Mouse (Mus musculus): ENCODE data around the gene Msmo1. TPM values are rescaled to one million over a fixed set of nuclear protein-coding genes. Genes with fewer than 3 reads are reported as not detected.

The Msmo1 gene
- 36.9 and 41.2 TPM in 2 replicates for polyA plus RNA-seq (2012; rRNA removed)

DNA sequence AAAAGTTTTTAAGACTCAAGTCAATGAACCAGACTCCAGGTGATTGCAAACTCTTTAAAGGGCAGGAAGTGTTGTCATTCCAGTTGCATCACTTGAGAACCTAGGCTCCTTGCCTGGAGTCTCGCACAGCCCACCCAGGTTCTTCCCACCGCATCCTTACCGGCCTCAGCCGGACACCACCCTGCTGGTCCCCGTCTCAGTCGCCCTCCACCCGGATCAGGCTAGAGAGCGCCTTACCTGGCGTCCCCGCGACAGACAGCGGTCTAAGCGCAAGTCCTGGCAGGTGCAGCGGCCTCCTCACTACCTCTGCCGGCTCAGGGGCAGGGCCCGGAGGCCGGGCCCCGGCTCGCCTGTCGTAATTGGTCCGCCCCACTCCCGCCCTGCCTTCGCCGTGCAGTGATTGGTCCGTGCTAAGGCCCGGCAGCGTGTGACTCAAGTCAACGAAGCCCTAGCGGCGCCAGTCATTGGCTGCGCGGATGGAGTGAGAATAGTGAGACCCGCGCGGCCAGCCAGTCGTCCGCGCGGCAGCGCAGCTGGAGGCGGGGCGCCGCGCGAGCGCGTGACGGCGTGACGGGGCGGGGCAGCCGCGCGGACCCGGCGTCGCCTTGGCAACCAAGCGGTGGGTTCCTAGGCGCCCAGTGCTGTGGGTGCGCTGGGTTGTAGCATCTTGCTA is at the start of gene Msmo1:
Gene Msmo1, minus strand, starts transcription at position 522 of the 673 bp plus-strand sequence.
- DNase-seq (ENCODE audit: low read depth), result no peak

DNA sequence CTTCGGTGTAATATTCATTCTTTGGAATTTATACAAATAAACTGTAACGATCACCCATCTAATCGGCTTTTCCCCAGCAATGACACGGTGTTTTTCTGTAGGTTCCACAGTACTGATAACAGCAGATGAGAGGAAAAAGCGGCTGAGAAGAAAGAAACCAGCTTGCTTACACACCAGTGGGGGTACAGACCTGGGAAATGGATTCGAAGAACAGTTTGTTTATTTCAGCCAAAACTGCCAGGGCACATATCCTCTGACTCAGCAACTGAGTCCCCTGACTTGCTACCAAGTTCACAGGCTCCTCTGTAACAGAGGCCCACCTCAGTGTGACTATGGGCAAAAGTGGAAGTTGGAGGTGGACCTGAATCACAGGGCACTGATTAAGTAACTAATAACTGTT is 48.4 kb upstream of the Msmo1 start:
- no peak for DNase-seq (ENCODE audit: low read depth)

DNA sequence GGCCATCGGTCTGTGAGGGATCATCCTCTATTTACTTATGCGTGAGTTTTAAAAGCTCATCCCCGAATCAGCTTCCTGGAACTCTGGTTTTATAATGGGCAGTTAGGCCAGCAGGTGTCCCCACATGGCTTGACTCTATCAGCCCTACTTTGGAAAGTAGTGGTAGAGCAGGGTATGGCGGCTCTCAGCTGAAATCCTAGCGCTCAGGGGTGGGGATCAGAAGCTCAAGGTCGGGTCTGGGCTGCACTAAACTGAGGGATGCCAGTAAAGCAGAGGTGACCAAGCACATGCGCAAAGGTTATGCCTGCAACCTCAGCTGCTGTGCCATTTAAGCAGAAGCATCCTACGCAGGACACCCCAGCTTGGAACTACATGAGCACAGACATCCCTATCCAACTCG is 44.3 kb upstream of the Msmo1 start:
- DNase-seq (ENCODE audit: low read depth), result no peak

DNA sequence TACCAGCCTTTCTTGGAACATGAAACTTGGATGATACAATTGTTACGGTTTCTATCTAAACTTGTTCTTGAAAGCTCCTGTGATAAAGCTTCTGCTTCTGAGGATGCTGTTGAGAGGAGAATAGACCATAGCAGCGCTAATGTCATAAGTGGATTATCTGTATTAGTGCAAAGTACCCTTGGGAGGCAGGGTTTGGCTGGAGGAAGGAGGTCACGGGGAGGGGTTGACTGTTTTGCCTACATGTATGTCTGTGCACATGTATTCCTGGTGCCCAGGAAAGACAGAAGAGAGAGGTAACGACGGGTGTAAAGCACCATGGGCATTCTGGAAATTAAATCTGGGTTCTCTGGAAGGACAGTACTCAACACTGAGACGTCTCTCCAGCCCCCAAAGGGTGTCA is 40.5 kb upstream of the Msmo1 start:
- DNase-seq (ENCODE audit: low read depth), result no peak

DNA sequence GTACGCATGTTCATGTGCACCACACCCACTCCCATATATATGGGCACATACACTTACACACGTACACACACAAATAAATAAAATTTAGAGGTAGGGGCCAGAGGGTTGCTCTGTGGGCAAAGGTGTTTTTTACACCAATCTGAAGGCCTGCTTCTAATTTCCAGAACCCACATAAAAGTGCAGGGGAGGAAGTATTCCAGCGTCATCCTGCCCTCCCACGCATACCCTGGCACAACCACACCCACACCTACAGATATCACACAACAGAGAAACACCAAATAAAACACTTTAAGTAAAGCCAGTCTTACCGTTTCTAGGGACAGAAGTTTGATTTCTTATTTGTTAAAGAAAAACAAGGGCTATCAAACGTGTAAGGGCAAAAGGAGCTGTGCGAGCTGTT is 37.2 kb upstream of the Msmo1 start:
- no peak for DNase-seq (ENCODE audit: low read depth)

GRCm38 (mm10) chr8:64769586-64769985 is 36.0 kb upstream of the Msmo1 start:
- no peak for DNase-seq (ENCODE audit: low read depth)

GRCm38 (mm10) chr8:64768645-64769044 is 35.1 kb upstream of the Msmo1 start:
- no peak for DNase-seq (ENCODE audit: low read depth)

GRCm38 (mm10) chr8:64767047-64767446 is 33.5 kb upstream of the Msmo1 start:
- DNase-seq (ENCODE audit: low read depth), result peak; percentile 62

DNA sequence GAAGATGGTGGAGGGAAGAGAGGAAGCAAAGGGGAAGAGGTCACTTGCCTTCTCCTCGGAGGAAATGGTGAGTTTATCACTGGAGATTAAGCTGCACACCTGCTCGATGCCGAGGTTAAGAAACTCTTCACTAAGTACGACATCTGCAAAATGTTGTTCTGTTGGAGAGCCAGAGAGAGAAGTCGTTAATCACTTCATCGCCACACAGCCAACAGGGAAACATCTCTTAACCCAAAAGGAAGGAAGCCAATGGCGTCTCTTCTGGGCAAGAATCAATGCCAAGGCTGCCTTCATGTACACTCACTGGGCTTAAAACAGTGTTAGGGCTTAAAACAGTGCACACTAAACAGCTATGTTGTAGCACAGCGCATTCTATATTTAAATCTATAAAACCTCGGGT is 30.5 kb upstream of the Msmo1 start:
- DNase-seq (ENCODE audit: low read depth), result peak; percentile 50

DNA sequence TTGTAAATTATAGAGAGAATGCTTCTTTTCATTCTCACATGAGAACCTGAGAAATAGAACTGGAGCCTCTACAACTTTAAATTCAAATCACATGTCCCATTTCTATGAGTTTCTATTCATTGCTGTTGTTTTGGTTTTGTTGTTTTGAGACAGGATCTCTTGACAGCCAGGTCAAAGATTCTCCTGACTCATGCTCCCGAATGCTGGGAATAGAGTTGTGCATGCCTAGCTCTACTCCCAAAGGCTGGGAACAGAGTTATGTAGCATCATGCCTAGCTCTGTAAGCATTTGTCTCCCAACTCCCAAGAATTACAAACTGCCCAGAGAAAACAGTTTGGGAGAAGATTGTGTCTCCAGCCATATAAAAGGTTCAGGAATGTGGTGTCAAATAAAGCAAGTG is 29.2 kb upstream of the Msmo1 start:
- no peak for DNase-seq (ENCODE audit: low read depth)

GRCm38 (mm10) chr8:64761430-64761829 is 27.8 kb upstream of the Msmo1 start:
- DNase-seq (ENCODE audit: low read depth), result no peak

DNA sequence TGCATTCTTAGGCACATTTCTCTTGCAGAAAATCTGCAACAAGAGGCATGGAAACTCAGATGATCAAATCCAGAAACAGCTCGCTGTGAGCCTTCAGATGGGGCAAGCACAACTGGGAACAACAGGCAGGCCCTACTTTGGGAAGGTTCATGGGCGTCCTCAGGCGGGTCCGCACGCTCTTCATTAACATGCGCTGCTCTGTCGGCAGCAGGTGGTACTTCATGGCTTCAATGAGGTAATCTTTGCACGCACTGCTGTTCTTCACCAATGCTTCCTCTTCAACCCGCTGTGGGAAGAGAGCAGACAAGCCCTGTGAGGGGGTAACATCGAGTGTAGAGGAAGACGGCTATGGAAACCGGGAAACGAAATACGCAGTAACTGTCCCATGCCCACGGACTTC is 24.4 kb upstream of the Msmo1 start:
- DNase-seq (ENCODE audit: low read depth), result no peak

DNA sequence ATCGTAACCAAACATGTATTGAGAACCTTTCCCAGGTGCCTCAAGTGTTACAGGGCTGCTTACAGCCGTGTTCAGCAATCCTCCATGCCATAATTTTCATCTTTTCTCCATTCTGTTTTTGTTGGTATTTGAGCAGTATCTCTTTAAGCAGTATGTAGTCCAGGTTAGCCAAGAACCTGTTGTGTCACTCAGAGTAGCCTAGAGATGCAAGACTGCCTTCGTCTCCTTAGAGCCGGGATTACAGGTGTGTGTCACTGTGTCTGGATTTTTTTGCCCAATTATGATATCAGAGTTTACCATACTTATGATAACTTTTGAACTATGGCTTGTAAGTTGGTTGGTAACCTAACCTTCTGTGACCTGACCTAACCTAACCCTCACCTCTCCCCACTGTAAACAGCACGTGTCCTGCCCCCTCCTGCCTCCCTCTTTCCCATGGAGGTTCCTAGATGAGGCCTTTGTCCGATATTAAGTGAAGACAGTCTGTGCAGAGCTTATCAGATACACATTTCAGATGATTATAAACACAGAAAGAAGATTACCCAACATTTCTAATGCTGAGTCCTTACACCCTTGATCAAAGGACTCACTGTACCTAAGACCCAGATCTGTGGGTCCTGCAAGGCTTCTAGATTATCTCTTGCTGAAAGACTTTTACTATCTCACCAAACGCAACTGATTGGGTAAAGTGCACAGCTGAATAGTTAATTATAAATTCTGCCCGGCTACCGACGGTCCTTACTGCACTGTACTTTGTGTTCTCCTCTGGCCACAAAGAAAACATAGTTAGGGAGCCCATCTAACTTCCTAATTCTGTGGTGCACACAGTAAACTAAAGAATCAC is 12.8 kb upstream of the Msmo1 start:
- DNase-seq (ENCODE audit: low read depth), result no peak

GRCm38 (mm10) chr8:64740547-64741211 is 7.1 kb upstream of the Msmo1 start:
- DNase-seq (ENCODE audit: low read depth), result no peak

DNA sequence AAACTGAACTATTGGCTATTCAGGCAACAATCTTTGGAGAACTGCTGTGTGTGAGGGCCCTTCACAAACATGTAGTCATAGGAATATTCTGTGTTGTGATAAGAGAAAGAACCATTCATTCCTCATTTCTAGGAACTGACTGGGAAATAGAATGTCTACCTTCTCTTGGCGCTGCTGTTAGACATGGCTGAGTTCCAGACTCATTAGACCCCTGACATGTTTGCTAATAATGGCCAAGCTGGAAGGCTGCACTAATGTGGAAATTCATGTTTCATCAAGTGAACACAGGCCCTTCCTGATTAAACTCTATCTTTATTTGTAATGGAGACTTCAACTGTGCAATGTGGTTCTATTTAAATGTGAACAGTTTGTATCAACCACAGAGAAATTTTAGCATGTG is 5.3 kb upstream of the Msmo1 start:
- DNase-seq (ENCODE audit: low read depth), result no peak

DNA sequence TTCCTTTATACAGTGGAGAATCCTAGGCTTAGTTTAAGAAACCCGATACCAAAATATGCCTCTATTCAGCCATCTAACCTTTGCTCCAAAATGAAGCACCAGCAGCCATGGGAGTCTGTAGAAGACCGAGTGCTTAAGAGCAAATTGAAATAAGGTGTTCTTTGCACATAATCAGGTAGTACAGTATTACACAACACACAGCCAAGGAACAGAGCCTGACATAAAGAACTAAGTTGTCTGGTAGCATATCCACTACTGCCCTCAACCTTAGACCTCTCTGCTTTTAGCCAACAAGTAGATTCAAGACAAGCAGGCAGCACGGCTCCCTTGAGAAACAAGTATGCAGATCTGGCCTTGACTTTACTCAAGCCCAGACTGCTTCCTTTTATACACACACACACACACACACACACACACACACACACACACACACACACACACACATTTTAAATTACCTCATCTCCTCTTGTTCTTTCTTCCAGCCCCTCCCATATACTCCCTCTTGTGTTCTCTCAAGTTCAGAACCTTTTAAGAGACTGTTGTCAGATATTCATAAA is 3.3 kb upstream of the Msmo1 start:
- DNase-seq (ENCODE audit: low read depth), result no peak

DNA sequence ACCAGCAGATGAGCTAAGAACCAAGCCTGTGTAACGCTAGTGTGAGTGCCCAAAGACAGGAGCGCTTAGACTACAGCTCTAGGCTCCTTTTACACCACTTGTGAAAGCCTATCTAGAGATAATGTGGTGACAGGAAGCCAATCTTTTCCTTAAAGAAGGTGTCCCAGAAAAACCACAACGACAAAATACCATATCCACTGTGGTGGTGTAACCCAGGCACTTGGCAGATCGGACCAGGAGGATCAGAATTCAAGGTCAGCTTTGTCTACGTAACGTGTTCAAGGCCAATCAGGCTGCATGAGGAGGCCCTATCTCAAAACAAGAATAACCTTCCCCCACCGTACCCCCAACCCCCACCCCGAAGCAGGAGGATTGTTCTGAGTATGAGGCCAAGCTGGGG is 1.6 kb upstream of the Msmo1 start:
- DNase-seq (ENCODE audit: low read depth), result no peak

GRCm38 (mm10) chr8:64732596-64732995 is 996 bp downstream of the Msmo1 start:
- DNase-seq (ENCODE audit: low read depth), result no peak

GRCm38 (mm10) chr8:64728156-64728555 is 5.4 kb downstream of the Msmo1 start:
- DNase-seq (ENCODE audit: low read depth), result no peak

DNA sequence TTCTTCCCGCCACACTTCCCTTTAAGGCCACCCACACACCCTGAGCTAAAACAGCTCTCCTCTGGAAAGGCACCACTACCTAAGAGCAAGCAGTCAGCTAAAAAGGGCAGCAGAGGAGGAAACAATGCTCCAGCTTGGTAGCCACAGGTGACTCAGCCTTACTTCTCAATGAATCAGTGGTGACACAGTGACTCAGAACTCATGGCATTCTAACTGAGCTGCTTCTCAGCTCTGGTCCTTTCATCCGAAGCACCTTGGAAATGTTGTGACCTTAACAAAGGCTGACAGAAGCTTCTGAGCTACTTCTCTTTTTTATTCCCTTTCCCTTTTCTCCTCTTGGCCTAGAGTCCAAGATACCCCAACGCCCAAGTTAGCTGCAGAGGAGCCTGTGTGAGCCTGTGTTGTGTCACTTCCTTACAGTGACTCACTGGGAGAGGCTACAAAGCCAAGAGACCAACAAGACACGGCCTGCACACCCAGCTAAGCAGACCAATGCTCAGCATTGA is 7.3 kb downstream of the Msmo1 start:
- DNase-seq (ENCODE audit: low read depth), result no peak

DNA sequence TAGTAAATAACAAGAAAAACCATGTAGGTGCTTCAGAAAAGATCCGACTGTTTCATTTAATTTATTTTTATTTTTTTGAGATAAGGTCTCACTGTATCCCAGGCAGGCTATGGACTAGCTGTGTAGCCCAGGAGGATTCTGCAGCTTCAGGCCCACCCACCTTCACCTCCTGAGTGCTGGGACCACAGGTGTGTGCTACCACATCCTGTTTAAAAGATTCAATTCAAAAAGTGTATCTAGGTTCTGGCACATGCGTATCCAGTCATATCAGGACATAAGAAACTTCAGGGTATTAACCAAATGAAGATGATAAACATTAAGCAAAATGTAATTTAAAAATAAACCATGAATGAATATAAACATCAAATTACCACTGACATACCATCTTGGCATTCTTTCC is 10.4 kb downstream of the Msmo1 start:
- no peak for DNase-seq (ENCODE audit: low read depth)

GRCm38 (mm10) chr8:64717868-64718267 is 15.7 kb downstream of the Msmo1 start:
- DNase-seq (ENCODE audit: low read depth), result no peak

Measured in gonadal fat pad, adult 2 months (tissue).